Mouse (Mus musculus): Measurements from ENCODE around the gene Pdgfa.

The Pdgfa gene

GRCm38 (mm10) chr5:138994786-138995720, 2.1 kb downstream of the Pdgfa start:
- DNase-seq: peak; percentile 54 to 77

GRCm38 (mm10) chr5:138994108-138994785, 2.9 kb downstream of the Pdgfa start:
- DNase-seq: peak; percentile 22 to 34

GRCm38 (mm10) chr5:138993371-138994107, 3.6 kb downstream of the Pdgfa start:
- no peak for DNase-seq

- DNase-seq: peak in 1 of 2 experiments; percentile 26
Measured at GRCm38 (mm10) chr5:138992611-138993370, 4.4 kb downstream of the Pdgfa start.

- no peak for DNase-seq
Measured at GRCm38 (mm10) chr5:138991734-138992133, 5.4 kb downstream of the Pdgfa start.

- DNase-seq: peak; percentile 24 to 26
Measured at GRCm38 (mm10) chr5:138990659-138991380, 6.3 kb downstream of the Pdgfa start.

GRCm38 (mm10) chr5:138989567-138989966, 7.6 kb downstream of the Pdgfa start:
- DNase-seq: no peak

- peak in 1 of 2 experiments; percentile 18 for DNase-seq
Measured at GRCm38 (mm10) chr5:138988764-138989163, 8.4 kb downstream of the Pdgfa start.

GRCm38 (mm10) chr5:138987994-138988393, 9.2 kb downstream of the Pdgfa start:
- no peak for DNase-seq

GRCm38 (mm10) chr5:138981921-138982320, 15.2 kb downstream of the Pdgfa start:
- no peak for DNase-seq

GRCm38 (mm10) chr5:138980608-138981007, 16.6 kb downstream of the Pdgfa start:
- no peak for DNase-seq

GRCm38 (mm10) chr5:138979840-138980239, 17.3 kb downstream of the Pdgfa start:
- DNase-seq: no peak

GRCm38 (mm10) chr5:138977759-138978158, 19.4 kb downstream of the Pdgfa start:
- no peak for DNase-seq

- DNase-seq: no peak
Measured at GRCm38 (mm10) chr5:138974911-138975485, 22.2 kb downstream of the Pdgfa start.

- no peak for DNase-seq
Measured at GRCm38 (mm10) chr5:138973480-138973879, 23.7 kb downstream of the Pdgfa start.

- no peak for DNase-seq
Measured at GRCm38 (mm10) chr5:138971405-138971804, 25.8 kb downstream of the Pdgfa start.

- no peak for DNase-seq
Measured at GRCm38 (mm10) chr5:138970056-138970490, 27.1 kb downstream of the Pdgfa start.

GRCm38 (mm10) chr5:138966033-138966724, 31.0 kb downstream of the Pdgfa start:
- no peak for DNase-seq

- DNase-seq: no peak
Measured at GRCm38 (mm10) chr5:138965590-138965989, 31.6 kb downstream of the Pdgfa start.

GRCm38 (mm10) chr5:138956427-138956833, 40.7 kb downstream of the Pdgfa start:
- no peak for DNase-seq

GRCm38 (mm10) chr5:138953986-138954385, 43.2 kb downstream of the Pdgfa start:
- no peak for DNase-seq
